Mouse (Mus musculus): ENCODE data around the gene Cd52. TPM values are rescaled to one million over a fixed set of nuclear protein-coding genes. Genes with fewer than 3 reads are reported as not detected.

Gene Cd52
- total RNA-seq, 2 experiments from 2014 or later: 3.5 to 10.3 TPM

DNA sequence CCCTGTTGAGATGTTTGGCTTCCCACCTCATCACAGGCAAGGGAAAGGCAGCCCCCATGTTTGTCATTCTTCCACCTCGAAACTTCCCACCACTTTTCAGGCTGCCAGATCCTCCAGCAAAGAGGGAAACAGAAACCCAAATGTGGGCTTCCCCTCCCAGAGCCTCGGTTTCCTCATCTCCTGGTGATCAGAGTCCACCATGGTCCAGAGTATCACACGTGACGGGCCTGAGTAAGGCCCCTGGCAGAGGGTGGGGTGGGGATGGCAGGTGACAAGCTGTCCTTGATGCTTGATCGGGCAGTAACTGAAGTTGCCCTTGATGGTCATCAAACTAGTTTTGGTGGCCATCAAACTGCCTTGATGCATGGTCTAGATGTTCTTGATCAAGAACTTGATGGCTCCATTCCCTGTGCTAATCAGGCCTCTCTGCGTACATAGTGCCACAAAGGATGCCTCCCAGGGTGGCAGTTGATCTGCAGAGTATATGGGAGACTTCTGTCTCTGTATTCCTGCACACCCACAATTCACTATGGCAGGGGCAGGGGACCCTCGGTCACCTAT, 798 bp downstream of the Cd52 start:
- intact Hi-C loops (cut with DNase I): no loop called here

DNA sequence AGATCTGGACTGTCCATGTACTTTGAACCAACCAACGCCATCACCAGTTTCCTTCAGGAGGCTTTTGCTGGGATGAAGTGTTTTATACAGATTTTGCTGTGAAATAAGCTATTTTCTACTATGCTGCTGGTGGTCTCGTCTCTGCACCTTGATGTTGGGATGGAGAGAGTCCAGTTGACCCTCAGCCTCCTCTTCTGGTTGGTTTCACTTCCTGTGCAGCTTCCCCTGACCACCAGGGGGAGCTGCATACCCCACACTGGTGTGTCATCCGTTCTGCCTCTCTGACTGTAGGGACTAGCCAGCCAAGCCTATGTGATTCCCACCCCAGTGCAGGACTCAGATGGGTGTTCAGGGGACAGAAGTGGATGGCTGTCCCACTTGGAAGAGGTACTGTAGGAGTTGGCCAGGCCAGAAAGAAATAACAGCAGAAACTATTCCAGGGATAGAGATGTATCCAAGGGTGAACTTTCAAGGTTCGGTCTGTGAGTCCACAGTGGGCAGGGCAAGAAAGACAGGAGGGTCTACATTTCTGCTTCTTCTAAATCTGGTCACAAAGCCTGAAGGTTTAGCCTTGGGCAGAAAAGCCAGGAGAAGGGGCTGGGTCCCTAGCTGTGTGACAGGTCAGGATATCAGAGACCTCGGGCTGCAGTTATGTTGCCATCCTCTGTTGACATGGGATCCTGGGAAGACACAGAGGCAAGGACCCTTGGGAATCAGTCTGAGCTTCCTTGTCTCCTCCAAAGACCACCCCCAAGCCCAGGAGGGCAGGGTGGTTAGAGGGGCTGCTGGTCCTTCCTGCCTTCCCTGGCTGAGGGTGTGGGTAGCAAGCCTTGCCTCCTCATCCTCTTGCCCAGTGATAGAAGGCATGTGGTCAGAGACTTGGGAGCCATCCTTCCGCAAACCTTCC, 2.2 kb downstream of the Cd52 start:
- intact Hi-C loops (cut with DNase I): no loop called here
- DNase-seq: peak; percentile 59 to 74

More for the DNA sequence above, 798 bp downstream of the Cd52 start:
- no peak for DNase-seq

DNA sequence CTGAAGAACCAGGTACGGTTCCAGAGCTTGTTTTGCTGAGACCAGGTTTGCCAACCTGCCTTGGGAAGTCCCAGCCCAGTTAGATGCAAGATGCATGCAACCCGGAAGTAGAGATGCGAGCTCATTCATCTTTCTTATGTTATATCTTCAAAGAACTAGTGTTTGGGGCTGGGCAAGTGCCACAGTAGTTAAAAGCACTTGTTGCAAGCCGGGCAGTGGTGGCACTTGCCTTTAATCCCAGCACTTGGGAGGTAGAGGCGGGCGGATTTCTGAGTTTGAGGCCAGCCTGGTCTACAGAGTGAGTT, 3.7 kb downstream of the Cd52 start:
- intact Hi-C loops (cut with DNase I): no loop called here
- DNase-seq: no peak

- intact Hi-C loops (cut with DNase I): no loop called here
- DNase-seq: no peak
Observed at GRCm38 (mm10) chr4:134090521-134091224, 4.2 kb downstream of the Cd52 start.

GRCm38 (mm10) chr4:134089029-134089428, 5.9 kb downstream of the Cd52 start:
- no peak for DNase-seq
- intact Hi-C loops (cut with DNase I): no loop called here

DNA sequence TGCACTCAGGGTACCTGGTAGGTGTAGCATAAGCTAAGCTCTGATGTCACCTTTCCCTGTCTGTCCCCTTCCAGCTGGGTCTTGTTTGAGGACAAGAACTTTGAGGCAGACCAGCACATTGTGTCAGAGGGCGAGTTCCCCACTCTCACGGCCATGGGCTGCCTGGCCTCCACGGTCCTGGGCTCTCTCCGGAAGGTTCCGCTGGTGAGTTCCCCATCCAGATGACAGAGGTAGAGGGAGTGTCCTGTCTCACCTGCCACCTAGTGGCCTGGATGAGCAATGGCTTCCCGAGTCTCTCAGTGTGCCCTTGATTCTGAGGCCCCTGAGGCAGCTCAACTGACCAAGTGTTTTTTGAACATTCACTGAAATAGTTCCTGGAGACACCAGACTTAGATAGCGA, 7.5 kb downstream of the Cd52 start:
- intact Hi-C loops (cut with DNase I): loop anchor here (2.0 kb wide), 1 partner anchor 53 kb away; no protein-coding TSS in a partner anchor

DNA sequence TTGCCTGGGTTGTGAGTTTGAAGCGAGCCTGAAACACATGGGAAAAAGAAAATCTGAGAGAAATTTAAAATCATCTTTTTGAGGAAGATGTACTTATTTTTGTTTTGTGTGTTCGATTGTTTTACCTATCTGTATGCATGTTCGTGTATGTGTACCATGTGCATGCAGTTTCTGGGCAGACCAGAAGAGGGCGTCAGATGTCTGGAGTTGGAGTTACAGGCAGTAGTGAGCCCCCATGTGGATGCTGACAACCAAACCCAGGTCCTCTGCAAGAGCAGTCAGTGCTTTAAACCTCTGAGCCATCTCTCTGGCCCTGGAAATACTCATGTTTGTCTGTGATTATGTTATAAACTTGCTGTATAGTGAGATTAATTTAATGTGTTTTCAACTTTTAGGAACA, 9.9 kb downstream of the Cd52 start:
- DNase-seq: no peak
- intact Hi-C loops (cut with DNase I): no loop called here

More for the DNA sequence above, 7.5 kb downstream of the Cd52 start:
- peak in 1 of 2 experiments; percentile 40 for DNase-seq

- DNase-seq: no peak
- intact Hi-C loops (cut with DNase I): no loop called here
Observed at GRCm38 (mm10) chr4:134082460-134082859, 12.4 kb downstream of the Cd52 start.

DNA sequence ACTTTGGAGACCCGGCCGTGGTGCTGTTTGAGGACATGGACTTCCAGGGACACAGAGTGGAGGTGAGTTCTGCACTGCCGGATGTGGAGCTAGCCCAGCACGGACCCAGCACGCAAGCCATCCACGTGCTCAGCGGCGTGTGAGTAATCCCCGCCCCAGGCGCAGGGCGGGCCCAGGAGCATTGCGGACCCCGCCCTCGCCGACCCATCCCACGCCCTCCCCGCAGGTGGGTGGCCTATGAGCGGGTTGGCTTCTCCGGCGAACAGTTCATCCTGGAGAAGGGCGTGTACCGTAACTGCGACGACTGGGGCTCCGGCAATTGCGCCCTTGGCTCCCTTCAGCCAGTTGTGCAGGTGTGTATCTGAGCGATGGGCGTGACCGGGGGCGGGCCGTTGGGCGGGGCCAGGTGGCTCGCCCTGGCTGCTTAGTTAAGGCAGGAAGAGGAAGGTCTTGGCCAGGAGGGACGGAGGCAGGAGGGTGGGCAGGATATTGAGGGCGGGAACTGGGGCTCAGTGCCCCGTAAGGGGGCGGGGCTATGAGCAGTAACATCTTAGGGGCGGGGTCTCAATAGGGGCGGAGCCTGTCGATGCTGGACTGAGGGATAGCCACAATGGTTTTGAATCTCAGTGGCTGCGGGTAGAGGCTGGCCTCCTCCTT, 13.0 kb downstream of the Cd52 start:
- intact Hi-C loops (cut with DNase I): no loop called here
- peak; percentile 20 to 32 for DNase-seq

DNA sequence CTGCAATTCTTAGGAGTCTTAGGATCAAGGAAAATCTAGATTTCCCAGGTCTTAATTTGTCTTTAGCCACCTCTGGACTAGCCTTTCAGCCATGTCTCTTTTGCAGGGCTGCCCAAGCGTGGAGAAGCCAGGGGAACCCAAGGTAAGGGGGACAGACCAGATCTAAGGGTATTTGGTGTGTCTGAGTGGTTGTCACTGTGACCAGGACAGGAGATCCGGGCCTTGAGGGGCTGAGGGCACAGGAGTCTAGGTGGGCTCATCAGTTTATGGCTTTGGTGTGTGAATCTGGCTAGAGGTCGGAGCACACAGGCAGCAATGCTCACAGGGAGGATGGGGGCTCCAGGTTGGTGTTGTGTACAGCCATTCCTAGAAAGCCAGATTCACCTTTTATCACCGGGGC, 14.2 kb downstream of the Cd52 start:
- intact Hi-C loops (cut with DNase I): no loop called here
- no peak for DNase-seq

GRCm38 (mm10) chr4:134078694-134079093, 16.2 kb downstream of the Cd52 start:
- intact Hi-C loops (cut with DNase I): loop anchor here (2.0 kb wide), 1 partner anchor 44 kb away; no protein-coding TSS in a partner anchor
- DNase-seq: peak; percentile 19 to 48

DNA sequence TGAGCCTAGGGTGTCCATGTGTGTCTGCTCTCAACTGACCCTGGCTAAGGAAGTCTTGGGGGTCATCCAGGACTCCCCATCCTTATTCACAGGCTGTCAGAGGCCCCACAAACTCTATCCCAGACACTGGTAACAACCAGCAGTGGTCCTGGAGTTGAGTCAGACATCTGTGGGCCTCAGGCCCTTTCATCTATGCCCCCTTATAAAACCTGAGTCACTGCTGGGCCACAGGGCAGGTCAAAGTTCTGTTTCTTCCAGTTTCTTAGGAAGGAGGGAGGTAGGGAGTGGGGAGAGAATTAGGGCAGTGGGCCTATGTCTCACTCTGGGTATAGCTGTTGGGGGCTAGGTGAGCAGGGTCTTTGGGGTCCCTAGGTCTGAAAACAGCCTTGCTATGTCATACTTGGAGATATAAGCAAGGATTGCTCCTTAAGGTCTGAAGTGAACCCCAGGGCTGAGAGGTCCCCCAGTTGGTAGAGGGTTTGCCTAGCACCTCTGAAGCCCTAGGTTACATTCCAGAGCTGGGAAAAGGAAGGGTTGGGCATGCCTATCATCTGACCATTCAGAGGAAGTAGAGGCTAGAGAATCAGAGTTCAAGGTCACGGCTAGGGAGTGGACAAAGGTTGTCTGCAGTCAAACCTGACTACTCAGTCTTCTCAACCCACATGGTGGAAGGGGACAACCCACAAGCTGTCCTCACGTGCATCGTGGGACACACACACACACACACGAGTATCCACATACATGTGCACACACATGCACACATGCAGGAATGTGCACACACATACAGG, 25.9 kb downstream of the Cd52 start:
- intact Hi-C loops (cut with DNase I): no loop called here
- DNase-seq: no peak

DNA sequence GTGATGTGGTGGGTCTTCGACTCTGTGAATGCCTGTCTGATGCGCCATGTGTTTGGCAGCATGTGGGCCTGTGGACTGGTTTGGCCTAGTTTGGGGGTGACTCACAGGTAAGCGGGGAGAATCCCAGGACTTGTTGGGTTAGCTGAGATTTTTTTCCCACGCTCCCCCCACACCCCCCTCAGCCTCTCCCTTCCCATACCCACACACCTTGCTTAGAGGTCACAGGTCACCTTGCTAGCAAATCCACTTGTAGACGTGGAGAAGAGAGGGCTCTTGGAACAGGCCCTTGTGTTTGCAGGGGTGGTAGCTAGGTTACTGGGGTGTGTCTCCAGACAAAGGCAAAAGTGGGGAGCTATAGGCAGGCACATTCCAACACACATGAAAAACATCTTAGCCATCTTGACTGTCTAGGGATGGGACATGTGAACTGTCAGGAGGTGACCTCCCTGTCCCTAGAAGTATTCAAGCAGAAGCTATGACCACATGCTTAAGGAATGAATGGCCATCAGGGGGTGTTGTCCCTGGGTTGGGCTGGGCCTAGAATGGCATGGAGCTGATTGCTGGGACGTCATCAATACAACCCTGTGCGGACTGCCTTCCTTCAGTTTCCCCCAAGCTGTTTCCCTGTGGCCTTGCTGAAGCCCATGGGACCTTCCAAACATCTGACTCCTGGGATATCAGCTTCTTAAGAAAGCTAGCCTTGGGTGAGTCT, 26.9 kb downstream of the Cd52 start:
- DNase-seq: no peak
- intact Hi-C loops (cut with DNase I): no loop called here

DNA sequence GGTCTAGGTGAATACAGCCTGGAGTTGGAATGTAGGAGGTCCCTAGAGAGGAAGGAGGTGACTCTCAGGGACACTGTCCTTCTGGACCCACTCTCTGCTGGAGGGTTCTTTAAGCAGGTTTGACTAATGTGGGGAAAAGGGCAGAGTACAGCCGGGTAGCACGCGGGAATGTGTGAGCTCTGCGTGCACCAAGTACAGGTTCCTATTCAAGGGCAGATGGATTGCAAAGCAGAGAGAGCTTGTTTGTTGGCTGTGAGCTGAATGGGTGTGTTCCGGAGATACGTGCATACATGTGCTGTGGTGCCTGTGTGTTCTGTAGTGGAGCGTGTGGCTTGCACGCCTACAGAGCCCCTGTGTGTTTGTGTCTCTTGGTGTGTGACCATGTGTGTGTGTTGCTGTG, 27.5 kb downstream of the Cd52 start:
- no peak for DNase-seq
- intact Hi-C loops (cut with DNase I): no loop called here

DNA sequence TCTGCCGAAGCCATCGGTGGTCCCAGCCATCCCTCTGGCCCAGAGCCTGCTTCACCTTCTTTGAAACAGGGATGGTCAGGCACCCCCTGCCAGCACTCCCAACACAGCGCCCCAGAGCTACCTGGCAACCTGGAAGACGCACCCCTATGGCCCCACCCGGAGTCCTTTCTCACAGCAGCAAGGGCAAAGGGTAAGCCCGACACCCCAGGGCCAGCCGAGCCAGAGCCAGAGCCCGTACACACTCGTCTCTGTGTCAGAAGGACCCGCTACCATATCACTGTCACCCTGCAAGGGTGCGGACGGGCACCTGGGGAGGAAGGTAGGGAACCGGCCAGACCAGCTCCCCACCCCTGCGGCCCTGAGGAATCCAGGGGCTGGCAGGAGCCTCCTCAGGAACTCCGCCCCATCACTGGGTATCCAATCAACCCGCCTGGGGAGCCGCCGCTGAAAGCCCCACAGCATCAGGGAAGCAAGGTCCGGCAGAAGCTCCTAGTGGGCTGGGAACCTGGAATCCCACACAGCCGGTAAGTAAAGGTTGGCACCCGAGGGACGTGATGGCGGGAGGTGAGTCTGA, 29.4 kb downstream of the Cd52 start:
- intact Hi-C loops (cut with DNase I): no loop called here
- no peak for DNase-seq

DNA sequence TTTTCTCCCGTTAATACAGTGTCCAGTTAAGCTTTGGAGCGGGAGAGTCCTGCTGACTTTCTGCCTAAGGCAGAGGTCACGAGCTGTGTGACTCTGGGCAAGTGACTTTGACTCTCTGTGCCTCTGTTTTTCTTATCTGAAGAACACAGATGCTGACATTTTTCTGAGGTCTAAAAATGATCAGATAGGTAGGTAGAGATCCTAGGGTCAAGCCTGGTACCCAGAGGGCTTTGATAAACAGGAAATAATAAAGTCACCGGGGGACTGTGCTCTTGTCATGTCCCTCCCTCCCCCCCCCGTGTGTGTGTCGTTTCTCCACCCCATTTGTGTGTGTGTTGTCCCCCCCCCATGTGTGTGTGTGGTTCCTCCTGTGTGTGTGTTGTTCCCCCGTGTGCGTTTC, 32.3 kb downstream of the Cd52 start:
- DNase-seq: no peak
- intact Hi-C loops (cut with DNase I): no loop called here

DNA sequence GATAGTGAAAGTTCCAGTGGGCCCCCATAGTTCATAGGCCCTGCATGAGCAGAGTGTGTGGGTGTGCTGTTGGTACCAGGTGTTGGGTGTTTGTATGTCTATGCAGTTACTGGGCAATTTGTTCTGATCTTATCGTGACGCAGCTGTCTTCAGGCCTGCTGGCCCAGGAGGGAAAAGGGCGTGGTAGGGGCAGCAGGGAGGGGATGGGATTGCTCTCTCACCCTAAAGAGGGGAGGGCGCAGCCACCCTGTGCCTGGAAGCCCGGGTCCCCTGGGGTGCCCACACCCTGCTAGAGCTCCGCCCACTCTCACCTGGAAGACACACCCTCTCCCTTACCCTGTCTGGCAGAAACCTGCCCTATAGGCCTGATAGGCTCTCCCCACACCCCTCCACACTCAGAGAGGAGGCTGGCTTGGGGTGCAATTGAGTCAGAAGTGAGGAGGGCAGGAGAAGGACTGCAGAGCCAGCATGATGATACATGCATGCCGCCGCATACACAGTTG, 32.9 kb downstream of the Cd52 start:
- intact Hi-C loops (cut with DNase I): no loop called here
- DNase-seq: no peak

DNA sequence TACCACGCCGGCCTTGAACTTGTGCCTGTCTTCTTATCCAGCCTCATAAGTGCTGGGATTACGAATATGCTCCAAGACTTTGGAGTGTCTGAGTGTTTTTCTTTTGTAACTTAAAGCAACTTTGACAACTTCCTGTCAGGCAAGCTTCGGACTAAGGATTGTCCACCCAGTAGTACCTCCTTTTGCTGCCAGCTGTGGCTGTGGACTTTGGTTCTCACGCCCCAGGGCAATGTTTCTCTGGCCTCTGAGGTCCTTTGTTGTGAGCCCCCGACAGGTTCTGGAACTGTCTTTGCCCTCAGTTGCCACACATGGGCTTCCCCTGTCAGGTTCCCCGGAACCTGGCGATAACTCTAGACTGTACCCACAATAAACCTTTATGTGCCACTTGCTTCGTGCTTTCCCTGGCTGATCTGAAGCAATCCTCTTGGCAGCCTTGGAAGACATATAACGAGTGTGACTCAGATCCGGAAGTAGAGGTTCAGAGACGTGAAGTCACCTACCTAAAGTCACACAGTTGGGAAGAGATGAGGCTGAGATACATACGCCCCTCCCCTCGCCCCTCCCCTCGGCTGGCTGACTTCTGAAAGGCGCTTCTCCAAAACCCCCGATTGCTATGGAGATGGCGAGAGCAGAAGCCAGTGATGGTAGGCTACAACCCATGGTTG, 33.6 kb downstream of the Cd52 start:
- intact Hi-C loops (cut with DNase I): no loop called here
- no peak for DNase-seq
